Mouse (Mus musculus): ENCODE measurements around the gene Tas2r139. TPM values are rescaled to one million over a fixed set of nuclear protein-coding genes. Genes with fewer than 3 reads are reported as not detected.
"Not testable (repeated sequence)": the region's sequence is repeated elsewhere in the genome, so short reads cannot be mapped to it uniquely, and the experiment has no call there.

Gene Tas2r139
- polyA plus RNA-seq (2015; fragmentation: Nextera tagmentation; extraction: Ambion mirVana) = not detected in 2 replicates

DNA sequence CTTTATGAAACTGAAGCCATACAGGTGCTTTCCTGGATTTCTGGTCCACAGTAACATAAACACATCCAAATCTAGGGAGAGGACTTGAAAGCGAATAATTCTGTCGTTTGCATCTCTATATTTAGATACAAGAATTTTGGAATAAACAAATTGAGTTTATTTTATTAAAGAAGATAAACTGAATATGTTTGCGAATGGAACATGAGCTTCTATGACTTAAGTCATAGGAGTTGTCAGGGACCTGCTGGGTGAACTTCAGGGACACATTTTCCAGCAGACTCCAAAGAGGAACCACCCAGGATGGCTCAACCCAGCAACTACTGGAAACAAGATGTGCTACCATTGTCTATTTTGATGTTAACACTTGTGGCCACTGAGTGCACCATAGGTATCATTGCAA lies at the start of gene Tas2r139:
Tas2r139 (plus strand) TSS at position 301 of the 400 bp plus-strand sequence.
- Histone ChIP-seq H3K27ac (no peak within 1 kb of the TSS), H3K36me3 (no peaks in the 10 kb centered on the region), H3K4me1 (no peaks in the 10 kb centered on the region), H3K9ac (no peak within 1 kb of the TSS), H3K9me3 (no peaks in the 10 kb centered on the region), H3K27me3 (no peaks in the 10 kb centered on the region), H3K4me2 (replicated peaks) (no peak within 1 kb of the TSS), H3K4me3 (no peak within 1 kb of the TSS)
- WGBS = 70% methylated on average over 3 of the region's 3 CpGs
- no peak for ATAC-seq (ENCODE audit: low FRiP score, low read depth)

DNA sequence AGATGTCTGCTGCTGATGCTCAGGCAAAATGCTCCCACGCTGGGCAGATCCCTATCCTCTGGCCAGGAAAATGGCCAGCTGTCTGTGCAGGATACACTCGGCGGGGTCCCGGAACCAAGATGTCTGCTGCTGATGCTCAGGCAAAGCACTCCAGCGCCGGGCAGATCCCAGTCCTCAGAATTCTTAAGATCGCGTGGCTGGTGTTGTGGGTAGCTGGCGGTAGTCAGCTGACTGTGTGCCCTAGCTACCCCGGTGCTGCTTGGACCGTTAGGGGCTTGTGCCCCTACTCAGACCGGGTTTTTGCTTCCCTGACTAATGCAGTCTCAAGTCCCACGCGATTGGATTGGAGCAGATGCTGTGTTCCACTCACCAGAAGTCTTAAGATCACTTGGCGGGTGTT lies 10.4 kb downstream of the Tas2r139 start:
- WGBS = 76% methylated on average over 15 of the region's 15 CpGs
- H3K9ac ChIP-seq; H3K4me2 ChIP-seq (replicated peaks); H3K4me1 ChIP-seq; ATAC-seq (ENCODE audit: low FRiP score, low read depth); H3K36me3 ChIP-seq; H3K9me3 ChIP-seq; H3K27me3 ChIP-seq; H3K27ac ChIP-seq; H3K4me3 ChIP-seq: not testable (repeated sequence)

DNA sequence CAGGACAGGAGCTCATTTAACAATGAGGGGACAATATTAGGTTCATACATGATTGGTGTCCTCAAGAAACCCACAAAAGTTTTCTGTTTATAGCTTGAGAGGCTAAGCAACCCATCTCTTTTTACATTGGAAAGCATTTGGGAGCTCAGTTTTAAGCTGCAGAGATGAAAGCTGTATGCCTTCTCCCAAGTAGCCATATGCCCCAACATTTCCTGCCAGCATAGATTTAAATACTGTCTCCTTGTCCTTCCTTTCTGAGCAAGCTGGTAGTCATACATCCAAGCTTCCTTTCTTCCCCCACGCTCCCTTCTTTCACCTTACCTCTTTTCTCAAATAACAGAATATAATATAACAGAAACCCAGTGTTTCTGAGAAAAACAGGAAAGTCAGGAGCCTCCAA lies 41.7 kb downstream of the Tas2r139 start:
- no peak overlapping the region for H3K27ac ChIP-seq
- H3K36me3 ChIP-seq = no peaks in the 10 kb centered on the region
- no peak overlapping the region for H3K9ac ChIP-seq
- H3K27me3 ChIP-seq = no peaks in the 10 kb centered on the region
- ATAC-seq (ENCODE audit: low FRiP score, low read depth) = no peak
- no peak overlapping the region for H3K4me3 ChIP-seq
- WGBS = 61% methylated on average over 1 of the region's 1 CpGs
- no peak overlapping the region for H3K4me2 ChIP-seq (replicated peaks)
- H3K4me1 ChIP-seq = no peaks in the 10 kb centered on the region
- 0 out of 2 replicates have a peak, but pooled peaks cover 5% of the 10 kb centered on the region for H3K9me3 ChIP-seq

DNA sequence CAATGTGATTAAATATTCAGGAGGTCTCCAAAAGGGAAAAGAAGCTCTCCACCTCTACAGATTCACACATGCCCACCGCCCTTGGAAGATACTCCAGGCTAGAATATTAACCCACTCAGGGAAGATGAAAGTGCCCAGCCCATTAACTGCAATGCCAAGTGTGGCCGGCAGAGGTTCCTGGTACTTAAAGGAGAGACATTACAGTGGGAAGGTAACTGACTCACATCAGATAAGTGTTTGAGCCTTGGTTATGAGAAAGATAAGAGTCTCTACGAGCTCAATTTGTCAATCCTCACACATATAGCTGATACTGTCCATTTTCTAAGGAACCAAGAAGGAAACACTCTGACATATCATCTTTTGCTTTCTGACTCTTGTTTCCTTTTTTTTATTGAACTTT lies 45.5 kb downstream of the Tas2r139 start:
- no peaks in the 10 kb centered on the region for H3K4me1 ChIP-seq
- H3K4me2 ChIP-seq (replicated peaks) = no peak overlapping the region
- no peaks in the 10 kb centered on the region for H3K9me3 ChIP-seq
- H3K9ac ChIP-seq = no peak overlapping the region
- no peak overlapping the region for H3K27ac ChIP-seq
- no peaks in the 10 kb centered on the region for H3K27me3 ChIP-seq
- H3K36me3 ChIP-seq = no peaks in the 10 kb centered on the region
- WGBS = 47% methylated on average over 3 of the region's 3 CpGs
- H3K4me3 ChIP-seq = no peak overlapping the region
- ATAC-seq (ENCODE audit: low FRiP score, low read depth) = no peak

Other genes with a start within 250 kb of the Tas2r139 start
- not detected in 2 replicates for gene Sval1, start 189.3 kb upstream of the Tas2r139 start, polyA plus RNA-seq (2015; fragmentation: Nextera tagmentation; extraction: Ambion mirVana)
- gene Sval3, start 172.8 kb upstream of the Tas2r139 start, polyA plus RNA-seq (2015; fragmentation: Nextera tagmentation; extraction: Ambion mirVana) = not detected in 2 replicates
- gene Sva, start 102.5 kb upstream of the Tas2r139 start, polyA plus RNA-seq (2015; fragmentation: Nextera tagmentation; extraction: Ambion mirVana) = not detected in 2 replicates
- not detected in 2 replicates for gene Tas2r144, start 74.4 kb downstream of the Tas2r139 start, polyA plus RNA-seq (2015; fragmentation: Nextera tagmentation; extraction: Ambion mirVana)
- gene Gstk1, start 105.0 kb downstream of the Tas2r139 start, polyA plus RNA-seq (2015; fragmentation: Nextera tagmentation; extraction: Ambion mirVana) = 22.6 and 25.6 TPM in 2 replicates
- gene Tmem139, start 121.0 kb downstream of the Tas2r139 start, polyA plus RNA-seq (2015; fragmentation: Nextera tagmentation; extraction: Ambion mirVana) = 0.93 and 0.99 TPM in 2 replicates
- 63.0 and 64.7 TPM in 2 replicates for gene Casp2, start 124.0 kb downstream of the Tas2r139 start, polyA plus RNA-seq (2015; fragmentation: Nextera tagmentation; extraction: Ambion mirVana)
- gene Clcn1, start 145.7 kb downstream of the Tas2r139 start, polyA plus RNA-seq (2015; fragmentation: Nextera tagmentation; extraction: Ambion mirVana) = 0.32 and 0.46 TPM in 2 replicates
- gene Fam131b, start 183.7 kb downstream of the Tas2r139 start, polyA plus RNA-seq (2015; fragmentation: Nextera tagmentation; extraction: Ambion mirVana) = 0.45 and 0.56 TPM in 2 replicates
- gene Zyx, start 208.7 kb downstream of the Tas2r139 start, polyA plus RNA-seq (2015; fragmentation: Nextera tagmentation; extraction: Ambion mirVana) = 118 and 123 TPM in 2 replicates
- 8.9 and 9.4 TPM in 2 replicates for gene Epha1, start 232.3 kb downstream of the Tas2r139 start, polyA plus RNA-seq (2015; fragmentation: Nextera tagmentation; extraction: Ambion mirVana)

Measured in limb, embryonic 13.5 days (tissue).